Mouse (Mus musculus) liver, embryonic 13.5 days (tissue): ENCODE data around the gene Clcf1. TPM values are rescaled to one million over a fixed set of nuclear protein-coding genes. Genes with fewer than 3 reads are reported as not detected.

ENCODE experiments used
- ATAC-seq: fragments of 200-750 bp; cut with Nextera tagmentation; 2 replicates; pipeline ENCODE4 v1.8.0; 2017; ENCODE audit warnings: low read depth, mild to moderate bottlenecking, moderate number of reproducible peaks, moderate library complexity
- DNase-seq: peaks from one replicate; pipeline ENCODE4 v3.0.0; 2022
- H3K27ac ChIP-seq: fragments of 300-500 bp; sonication (generic); 2 replicates; pipeline ENCODE4 v1.5.1; 2015; ENCODE audit warnings: moderate library complexity, mild to moderate bottlenecking, inconsistent platforms
- H3K27me3 ChIP-seq: fragments of 300-500 bp; sonication (generic); 2 replicates; pipeline ENCODE4 v1.6.1; 2015; ENCODE audit warnings: mild to moderate bottlenecking, inconsistent platforms
- H3K36me3 ChIP-seq: fragments of 300-500 bp; sonication (generic); 2 replicates; pipeline ENCODE4 v1.6.1; 2015; ENCODE audit warnings: mild to moderate bottlenecking, inconsistent platforms
- H3K4me1 ChIP-seq: fragments of 300-500 bp; sonication (generic); replicated peaks from 2 replicates; pipeline ENCODE4 v1.6.1; 2015; ENCODE audit warnings: inconsistent platforms
- H3K4me2 ChIP-seq: fragments of 300-500 bp; sonication (generic); 2 replicates; pipeline ENCODE4 v1.6.1; 2015; ENCODE audit warnings: inconsistent platforms, mild to moderate bottlenecking, moderate library complexity
- H3K4me3 ChIP-seq: fragments of 300-500 bp; sonication (generic); replicated peaks from 2 replicates; pipeline ENCODE4 v1.5.1; 2015; ENCODE audit warnings: mild to moderate bottlenecking, inconsistent platforms
- H3K9ac ChIP-seq: fragments of 300-500 bp; sonication (generic); 2 replicates; pipeline ENCODE4 v1.6.1; 2015; ENCODE audit warnings: mild to moderate bottlenecking, inconsistent platforms
- H3K9me3 ChIP-seq: fragments of 300-500 bp; sonication (generic); replicated peaks from 2 replicates; pipeline ENCODE4 v1.6.1; 2016; ENCODE audit warnings: inconsistent platforms
- WGBS: fragments of 180-500 bp; shearing (Covaris S2); methylation state at CpG from one replicate; pipeline ENCODE4 v1.1.7; 2015; ENCODE audit not compliant: insufficient replicate concordance; 5-methylcytosine and 5-hydroxymethylcytosine counted together
- polyA plus RNA-seq: library from polyadenylated mRNA; unstranded; fragments of >200 nt; fragmentation: Nextera tagmentation; extraction: Ambion mirVana; gene quantifications from 2 replicates; pipeline ENCODE4 v1.2.1, GENCODE M21; 2015

The Clcf1 gene
- polyA plus RNA-seq, 1 experiment from 2014 or later = 0.35 TPM

- Histone ChIP-seq H3K27me3 (no peaks in the 10 kb centered on the region), H3K4me2 (no peak overlapping the region), H3K36me3 (peaks cover 69% of the 10 kb centered on the region), H3K9ac (no peak overlapping the region), H3K4me1 (peaks cover 88% of the 10 kb centered on the region), H3K4me3 (no peak overlapping the region), H3K27ac (0 out of 2 replicates have a peak overlapping the region, but pooled peaks have one; percentile 91), H3K9me3 (no peaks in the 10 kb centered on the region)
- WGBS = 80% methylated on average over 12 of the region's 12 CpGs
- ATAC-seq (no peak), DNase-seq (no peak)
Observed at GRCm38 (mm10) chr19:4194776-4195650, 19.0 kb upstream of the Clcf1 start.

DNA sequence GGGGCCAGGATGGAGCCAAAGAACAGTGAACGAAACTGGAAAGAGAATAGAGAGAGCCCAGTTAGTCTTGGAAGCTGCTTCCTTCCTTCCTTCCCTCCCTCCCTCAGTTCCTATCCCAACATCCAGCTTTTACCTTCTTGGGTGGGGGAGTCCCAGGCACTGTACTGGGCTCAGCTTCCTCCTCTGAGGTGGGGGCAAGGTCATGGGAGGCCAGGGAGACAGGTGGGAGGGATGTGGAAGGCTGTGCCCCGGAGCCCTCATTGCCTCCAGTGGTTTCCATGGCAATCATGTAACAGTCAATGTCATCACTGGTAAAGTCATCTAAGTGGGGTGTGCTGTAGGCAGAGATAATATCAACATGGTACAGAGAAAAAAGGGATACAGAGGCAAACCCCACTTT lies 18.0 kb upstream of the Clcf1 start:
- Histone ChIP-seq H3K4me2 (no peak overlapping the region), H3K9ac (no peak overlapping the region), H3K27ac (0 out of 2 replicates have a peak overlapping the region, but pooled peaks have one; percentile 25), H3K4me3 (no peak overlapping the region), H3K36me3 (peaks cover 74% of the 10 kb centered on the region), H3K27me3 (no peaks in the 10 kb centered on the region), H3K9me3 (no peaks in the 10 kb centered on the region), H3K4me1 (peaks cover 87% of the 10 kb centered on the region)
- 73% methylated on average over 2 of the region's 2 CpGs for WGBS
- DNase-seq (no peak), ATAC-seq (no peak)

- Histone ChIP-seq H3K27me3 (no peaks in the 10 kb centered on the region), H3K27ac (peak overlapping the region; percentile 59; the same call in 1 of the 2 replicates), H3K9ac (peak overlapping the region; percentile 34; the same call in 1 of the 2 replicates), H3K4me3 (no peak overlapping the region), H3K36me3 (peaks cover 74% of the 10 kb centered on the region), H3K4me2 (no peak overlapping the region), H3K9me3 (no peaks in the 10 kb centered on the region), H3K4me1 (peaks cover 82% of the 10 kb centered on the region)
- no peak for ATAC-seq
- DNase-seq = no peak
- 53% methylated on average over 5 of the region's 5 CpGs for WGBS
Observed at GRCm38 (mm10) chr19:4196548-4196947, 17.5 kb upstream of the Clcf1 start.

- Histone ChIP-seq H3K27ac (peak overlapping the region; percentile 59), H3K9ac (0 out of 2 replicates have a peak overlapping the region, but pooled peaks have one; percentile 34), H3K4me1 (peaks cover 87% of the 10 kb centered on the region), H3K9me3 (no peaks in the 10 kb centered on the region), H3K4me2 (no peak overlapping the region), H3K36me3 (peaks cover 74% of the 10 kb centered on the region), H3K4me3 (no peak overlapping the region), H3K27me3 (no peaks in the 10 kb centered on the region)
- DNase-seq = no peak
- 59% methylated on average over 3 of the region's 3 CpGs for WGBS
- ATAC-seq = no peak
Observed at GRCm38 (mm10) chr19:4197180-4197579, 16.9 kb upstream of the Clcf1 start.

- under 1% methylated on average over 34 of the region's 34 CpGs for WGBS
- Histone ChIP-seq H3K27ac (peak within 1 kb of the TSS; percentile 82), H3K4me2 (peak within 1 kb of the TSS; percentile 89), H3K9me3 (no peaks in the 10 kb centered on the region), H3K27me3 (peaks cover 30% of the 10 kb centered on the region), H3K9ac (peak within 1 kb of the TSS; percentile 88), H3K36me3 (peaks cover 39% of the 10 kb centered on the region), H3K4me3 (peak within 1 kb of the TSS; percentile 76), H3K4me1 (peaks cover 56% of the 10 kb centered on the region)
- peak; percentile 86 for ATAC-seq
- peak; percentile 95 for DNase-seq
Observed at GRCm38 (mm10) chr19:4201291-4201909, 12.6 kb upstream of the Clcf1 start, which contains the start of gene Rad9a. TSS of gene Rad9a (minus strand) at chr19:4201662.

- H3K27ac ChIP-seq = peak overlapping the region; percentile 60; the same call in 1 of the 2 replicates
Observed at GRCm38 (mm10) chr19:4202149-4202548, 11.9 kb upstream of the Clcf1 start.

GRCm38 (mm10) chr19:4203148-4203547 lies 10.9 kb upstream of the Clcf1 start:
- no peak for ATAC-seq
- Histone ChIP-seq H3K9me3 (no peaks in the 10 kb centered on the region), H3K4me3 (no peak overlapping the region), H3K9ac (no peak overlapping the region), H3K4me2 (no peak overlapping the region), H3K27me3 (peaks cover 45% of the 10 kb centered on the region), H3K4me1 (peaks cover 40% of the 10 kb centered on the region), H3K36me3 (peaks cover 22% of the 10 kb centered on the region), H3K27ac (0 out of 2 replicates have a peak overlapping the region, but pooled peaks have one; percentile 6)
- 39% methylated on average over 3 of the region's 3 CpGs for WGBS
- no peak for DNase-seq

More at GRCm38 (mm10) chr19:4202149-4202548, 11.9 kb upstream of the Clcf1 start:
- H3K4me2 ChIP-seq = peak overlapping the region; percentile 89
- peak overlapping the region; percentile 76 for H3K4me3 ChIP-seq
- peaks cover 49% of the 10 kb centered on the region for H3K4me1 ChIP-seq
- H3K9me3 ChIP-seq = no peaks in the 10 kb centered on the region
- no peak for DNase-seq
- no peak for ATAC-seq
- 39% methylated on average over 7 of the region's 7 CpGs for WGBS
- H3K27me3 ChIP-seq = peaks cover 38% of the 10 kb centered on the region
- peak overlapping the region; percentile 72 for H3K9ac ChIP-seq
- H3K36me3 ChIP-seq = peaks cover 32% of the 10 kb centered on the region

GRCm38 (mm10) chr19:4203604-4204326 lies 10.3 kb upstream of the Clcf1 start:
- Histone ChIP-seq H3K36me3 (peaks cover 16% of the 10 kb centered on the region), H3K4me1 (peaks cover 44% of the 10 kb centered on the region), H3K9me3 (no peaks in the 10 kb centered on the region), H3K27ac (no peak overlapping the region), H3K4me2 (no peak overlapping the region), H3K4me3 (no peak overlapping the region), H3K9ac (no peak overlapping the region), H3K27me3 (peaks cover 50% of the 10 kb centered on the region)
- WGBS = 19% methylated on average over 13 of the region's 13 CpGs
- ATAC-seq (no peak), DNase-seq (no peak)

- no peak for DNase-seq
- Histone ChIP-seq H3K4me1 (peaks cover 33% of the 10 kb centered on the region), H3K9ac (no peak overlapping the region), H3K9me3 (no peaks in the 10 kb centered on the region), H3K27ac (no peak overlapping the region), H3K4me2 (no peak overlapping the region), H3K36me3 (peaks cover 6% of the 10 kb centered on the region), H3K27me3 (peaks cover 60% of the 10 kb centered on the region), H3K4me3 (no peak overlapping the region)
- no peak for ATAC-seq
- WGBS = 49% methylated on average over 4 of the region's 4 CpGs
Observed at GRCm38 (mm10) chr19:4204889-4205288, 9.1 kb upstream of the Clcf1 start.

DNA sequence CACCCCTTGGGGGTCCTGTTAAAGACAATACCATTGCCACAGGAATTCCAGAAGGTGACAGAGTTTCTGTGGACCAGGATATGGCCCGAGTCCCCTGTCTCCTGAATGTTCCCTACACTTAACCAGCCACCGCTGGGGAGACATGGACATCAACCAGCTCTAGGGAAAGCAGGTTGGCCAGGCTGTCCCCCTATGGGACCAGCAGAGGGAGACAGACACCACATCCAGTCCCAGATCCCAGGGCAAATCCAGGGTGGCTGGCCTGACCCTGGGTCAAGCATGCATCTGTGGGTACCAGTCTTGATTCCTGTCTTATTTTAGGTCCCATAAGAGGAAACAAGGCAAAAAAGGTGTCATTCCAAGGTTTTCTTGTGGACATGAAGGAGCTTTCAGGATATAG lies 7.1 kb upstream of the Clcf1 start:
- Histone ChIP-seq H3K36me3 (no peaks in the 10 kb centered on the region), H3K9me3 (no peaks in the 10 kb centered on the region), H3K4me2 (no peak overlapping the region), H3K9ac (no peak overlapping the region), H3K27ac (no peak overlapping the region), H3K27me3 (peaks cover 81% of the 10 kb centered on the region), H3K4me1 (peaks cover 18% of the 10 kb centered on the region), H3K4me3 (no peak overlapping the region)
- ATAC-seq (peak; percentile 52; the same call in 1 of the 2 replicates), DNase-seq (peak; percentile 50)
- 5% methylated on average over 2 of the region's 2 CpGs for WGBS

GRCm38 (mm10) chr19:4208563-4208962 lies 5.5 kb upstream of the Clcf1 start:
- H3K36me3 ChIP-seq = no peaks in the 10 kb centered on the region
- no peak for ATAC-seq
- H3K4me1 ChIP-seq = peaks cover 13% of the 10 kb centered on the region
- no peak for DNase-seq
- peaks cover 93% of the 10 kb centered on the region for H3K27me3 ChIP-seq
- no peak overlapping the region for H3K27ac ChIP-seq
- 58% methylated on average over 5 of the region's 5 CpGs for WGBS
- no peak overlapping the region for H3K9ac ChIP-seq
- H3K9me3 ChIP-seq = no peaks in the 10 kb centered on the region
- H3K4me2 ChIP-seq = no peak overlapping the region
- no peak overlapping the region for H3K4me3 ChIP-seq
